Mouse (Mus musculus): ENCODE results near the gene Ifnl2. TPM values are rescaled to one million over a fixed set of nuclear protein-coding genes. Genes with fewer than 3 reads are reported as not detected.

The Ifnl2 gene
- polyA plus RNA-seq, 1 experiment from 2014 or later = not detected

- Histone ChIP-seq H3K27me3 (ENCODE audit: insufficient read depth, low read length) (0 out of 2 replicates have a peak, but pooled peaks cover 2% of the 10 kb centered on the region), H3K4me2 (replicated peaks; ENCODE audit: low read depth, low read length) (no peak overlapping the region), H3K4me3 (ENCODE audit: low read length) (no peak overlapping the region), H3K27ac (ENCODE audit: low read length) (no peak overlapping the region), H3K4me1 (ENCODE audit: insufficient read depth, low read length) (no peaks in the 10 kb centered on the region; the same call in 1 of the 2 replicates), H3K9ac (replicated peaks; ENCODE audit: low read length) (no peak overlapping the region), H3K36me3 (ENCODE audit: insufficient read depth, low read length) (no peaks in the 10 kb centered on the region), H3K9me3 (ENCODE audit: low read length) (no peaks in the 10 kb centered on the region)
- 86% methylated on average over 6 of the region's 6 CpGs for WGBS
- no peak for ATAC-seq (ENCODE audit: low FRiP score, low TSS enrichment)
These were observed 34.1 kb downstream of the Ifnl2 start for GRCm38 (mm10) chr7:28476191-28476590.

DNA sequence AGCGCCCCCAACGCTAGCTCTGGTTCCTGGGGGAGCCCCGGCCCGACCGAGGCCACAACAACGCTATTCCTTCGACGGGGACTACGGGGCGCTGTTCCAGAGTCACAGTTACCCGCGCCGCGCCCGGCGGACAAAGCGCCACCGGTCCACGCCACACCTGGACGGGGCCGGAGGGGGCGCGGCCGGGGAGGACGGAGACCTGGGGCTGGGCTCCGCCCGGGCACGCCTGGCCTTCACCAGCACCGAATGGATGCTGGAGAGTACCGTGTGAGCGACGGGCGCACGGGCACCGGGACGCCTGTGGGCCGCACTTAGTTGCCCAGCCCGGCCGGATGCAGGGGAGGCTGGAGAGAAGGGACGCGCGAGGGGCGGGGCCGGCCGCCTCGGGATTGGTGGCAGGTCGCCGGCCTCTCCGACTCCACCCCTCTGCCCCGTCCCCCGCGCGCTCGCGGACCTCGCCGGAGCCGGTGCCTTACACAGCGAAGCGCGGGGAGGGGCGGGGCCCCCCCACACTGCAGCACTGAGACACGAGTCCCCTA, 43.0 kb downstream of the Ifnl2 start:
- Histone ChIP-seq H3K27ac (ENCODE audit: low read length) (no peak overlapping the region), H3K36me3 (ENCODE audit: insufficient read depth, low read length) (no peaks in the 10 kb centered on the region), H3K4me2 (replicated peaks; ENCODE audit: low read depth, low read length) (peak overlapping the region; percentile 94), H3K9me3 (ENCODE audit: low read length) (no peaks in the 10 kb centered on the region), H3K9ac (replicated peaks; ENCODE audit: low read length) (peak overlapping the region; percentile 76), H3K4me3 (ENCODE audit: low read length) (peak overlapping the region; percentile 60), H3K4me1 (ENCODE audit: insufficient read depth, low read length) (peaks cover 15% of the 10 kb centered on the region; the same call in 1 of the 2 replicates), H3K27me3 (ENCODE audit: insufficient read depth, low read length) (peaks cover 4% of the 10 kb centered on the region; the same call in 1 of the 2 replicates)
- WGBS = under 1% methylated on average over 60 of the region's 63 CpGs
- peak; percentile 83 for ATAC-seq (ENCODE audit: low FRiP score, low TSS enrichment)

GRCm38 (mm10) chr7:28466721-28467212, 43.5 kb downstream of the Ifnl2 start:
- Histone ChIP-seq H3K27ac (ENCODE audit: low read length) (no peak overlapping the region), H3K9me3 (ENCODE audit: low read length) (no peaks in the 10 kb centered on the region), H3K4me1 (ENCODE audit: insufficient read depth, low read length) (peaks cover 15% of the 10 kb centered on the region; the same call in 1 of the 2 replicates), H3K27me3 (ENCODE audit: insufficient read depth, low read length) (peaks cover 4% of the 10 kb centered on the region; the same call in 1 of the 2 replicates), H3K36me3 (ENCODE audit: insufficient read depth, low read length) (no peaks in the 10 kb centered on the region), H3K4me2 (replicated peaks; ENCODE audit: low read depth, low read length) (peak overlapping the region; percentile 94), H3K9ac (replicated peaks; ENCODE audit: low read length) (peak overlapping the region; percentile 76), H3K4me3 (ENCODE audit: low read length) (peak overlapping the region; percentile 60)
- ATAC-seq (ENCODE audit: low FRiP score, low TSS enrichment) = peak; percentile 36; the same call in 1 of the 2 replicates
- WGBS = 15% methylated on average over 40 of the region's 40 CpGs

DNA sequence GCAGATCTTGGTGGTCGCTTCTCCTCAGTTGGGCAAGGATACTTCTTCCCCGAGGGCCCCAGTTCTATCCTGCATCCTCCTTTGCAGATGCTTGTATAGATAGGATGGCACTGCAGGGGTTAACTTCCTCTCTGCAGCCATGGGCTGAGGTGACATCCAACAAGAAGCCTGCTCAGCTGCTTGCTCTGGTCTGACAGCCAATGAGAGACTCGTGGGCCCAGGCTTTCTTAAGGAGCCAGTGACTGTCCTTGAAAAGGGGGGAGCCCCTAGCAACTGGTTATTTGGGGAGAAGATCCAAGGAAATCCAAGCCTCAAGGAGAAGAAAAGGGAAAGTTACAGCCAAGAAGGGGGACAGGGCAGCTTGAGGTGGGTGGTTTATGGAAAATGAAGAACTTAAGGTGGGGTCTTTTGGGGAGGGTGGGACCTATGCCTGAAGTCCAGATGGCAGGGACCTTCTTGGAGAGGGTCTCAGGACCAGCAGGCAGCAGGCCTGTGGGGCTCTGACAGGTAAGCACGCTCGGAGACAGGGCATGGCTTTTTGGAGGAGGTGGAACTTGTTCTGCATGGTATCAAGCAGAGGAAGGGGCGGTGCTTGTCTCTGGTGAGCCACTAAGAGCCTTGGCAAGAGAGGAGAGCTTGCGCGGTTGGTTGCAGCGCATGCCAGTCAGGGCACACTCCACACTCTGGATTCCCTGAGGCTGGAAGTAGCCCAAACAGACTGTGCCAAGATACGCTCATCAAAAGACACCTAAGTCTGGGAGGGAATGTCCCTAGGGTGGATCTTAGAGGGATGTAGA, 45.6 kb downstream of the Ifnl2 start:
- H3K4me2 ChIP-seq (replicated peaks; ENCODE audit: low read depth, low read length) = peak overlapping the region; percentile 14
- peak; percentile 71; the same call in 1 of the 2 replicates for ATAC-seq (ENCODE audit: low FRiP score, low TSS enrichment)
- no peaks in the 10 kb centered on the region for H3K9me3 ChIP-seq (ENCODE audit: low read length)
- H3K9ac ChIP-seq (replicated peaks; ENCODE audit: low read length) = no peak overlapping the region
- WGBS = 62% methylated on average over 10 of the region's 10 CpGs
- peaks cover 15% of the 10 kb centered on the region; the same call in 1 of the 2 replicates for H3K4me1 ChIP-seq (ENCODE audit: insufficient read depth, low read length)
- H3K27me3 ChIP-seq (ENCODE audit: insufficient read depth, low read length) = peaks cover 4% of the 10 kb centered on the region; the same call in 1 of the 2 replicates
- H3K27ac ChIP-seq (ENCODE audit: low read length) = peak overlapping the region; percentile 36; the same call in 1 of the 2 replicates
- peaks cover 17% of the 10 kb centered on the region for H3K36me3 ChIP-seq (ENCODE audit: insufficient read depth, low read length)
- no peak overlapping the region; the same call in 1 of the 2 replicates for H3K4me3 ChIP-seq (ENCODE audit: low read length)

DNA sequence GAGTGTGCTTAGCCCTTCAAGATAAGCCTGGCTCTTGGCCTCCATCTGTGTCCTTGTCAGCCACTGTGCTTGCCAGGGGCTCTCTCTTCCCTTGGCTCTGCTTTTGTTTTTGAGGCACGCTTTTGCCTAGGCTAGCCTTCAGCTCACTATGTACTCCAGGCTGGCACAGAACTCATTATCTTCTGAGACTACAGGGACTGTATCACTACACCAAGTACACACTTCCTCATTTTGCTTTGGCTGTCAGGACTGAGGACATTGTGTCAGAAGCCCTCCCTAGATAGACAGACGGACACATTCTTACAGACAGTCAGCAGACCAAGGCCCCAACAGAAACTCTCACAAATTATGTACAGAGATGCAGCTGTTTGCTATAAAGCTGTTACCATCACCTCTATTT, 47.5 kb downstream of the Ifnl2 start:
- H3K9ac ChIP-seq (replicated peaks; ENCODE audit: low read length) = no peak overlapping the region
- H3K9me3 ChIP-seq (ENCODE audit: low read length) = no peaks in the 10 kb centered on the region
- WGBS = 85% methylated on average over 2 of the region's 2 CpGs
- H3K27ac ChIP-seq (ENCODE audit: low read length) = no peak overlapping the region
- H3K4me3 ChIP-seq (ENCODE audit: low read length) = no peak overlapping the region
- H3K36me3 ChIP-seq (ENCODE audit: insufficient read depth, low read length) = peaks cover 31% of the 10 kb centered on the region
- peaks cover 13% of the 10 kb centered on the region; the same call in 1 of the 2 replicates for H3K4me1 ChIP-seq (ENCODE audit: insufficient read depth, low read length)
- peaks cover 4% of the 10 kb centered on the region; the same call in 1 of the 2 replicates for H3K27me3 ChIP-seq (ENCODE audit: insufficient read depth, low read length)
- no peak for ATAC-seq (ENCODE audit: low FRiP score, low TSS enrichment)
- no peak overlapping the region for H3K4me2 ChIP-seq (replicated peaks; ENCODE audit: low read depth, low read length)

GRCm38 (mm10) chr7:28460361-28460760, 49.9 kb downstream of the Ifnl2 start:
- no peak overlapping the region for H3K9ac ChIP-seq (replicated peaks; ENCODE audit: low read length)
- peaks cover 32% of the 10 kb centered on the region for H3K36me3 ChIP-seq (ENCODE audit: insufficient read depth, low read length)
- H3K9me3 ChIP-seq (ENCODE audit: low read length) = no peaks in the 10 kb centered on the region
- H3K4me3 ChIP-seq (ENCODE audit: low read length) = no peak overlapping the region
- no peaks in the 10 kb centered on the region for H3K27me3 ChIP-seq (ENCODE audit: insufficient read depth, low read length)
- no peak overlapping the region for H3K4me2 ChIP-seq (replicated peaks; ENCODE audit: low read depth, low read length)
- ATAC-seq (ENCODE audit: low FRiP score, low TSS enrichment) = no peak
- H3K27ac ChIP-seq (ENCODE audit: low read length) = no peak overlapping the region
- WGBS = 94% methylated on average over 5 of the region's 5 CpGs
- H3K4me1 ChIP-seq (ENCODE audit: insufficient read depth, low read length) = no peaks in the 10 kb centered on the region

Other genes with a start within 250 kb of the Ifnl2 start
- gene Eid2, start 242.6 kb downstream of the Ifnl2 start, polyA plus RNA-seq (2015; fragmentation: Nextera tagmentation; extraction: Ambion mirVana) = 0.85 and 1.2 TPM in 2 replicates
- 9.2 and 9.9 TPM in 2 replicates for gene Eid2b, start 232.7 kb downstream of the Ifnl2 start, polyA plus RNA-seq (2015; fragmentation: Nextera tagmentation; extraction: Ambion mirVana)
- 0.41 and 0.74 TPM in 2 replicates for gene Selenov, start 219.3 kb downstream of the Ifnl2 start, polyA plus RNA-seq (2015; fragmentation: Nextera tagmentation; extraction: Ambion mirVana)
- 0.50 and 0.68 TPM in 2 replicates for gene Dll3, start 208.2 kb downstream of the Ifnl2 start, polyA plus RNA-seq (2015; fragmentation: Nextera tagmentation; extraction: Ambion mirVana)
- gene Timm50, start 198.4 kb downstream of the Ifnl2 start, polyA plus RNA-seq (2015; fragmentation: Nextera tagmentation; extraction: Ambion mirVana) = 162 and 169 TPM in 2 replicates
- 106 and 109 TPM in 2 replicates for gene Supt5, start 171.7 kb downstream of the Ifnl2 start, polyA plus RNA-seq (2015; fragmentation: Nextera tagmentation; extraction: Ambion mirVana)
- 840 and 918 TPM in 2 replicates for gene Rps16, start 159.8 kb downstream of the Ifnl2 start, polyA plus RNA-seq (2015; fragmentation: Nextera tagmentation; extraction: Ambion mirVana)
- 69.1 and 83.3 TPM in 2 replicates for gene Plekhg2, start 137.9 kb downstream of the Ifnl2 start, polyA plus RNA-seq (2015; fragmentation: Nextera tagmentation; extraction: Ambion mirVana)
- gene Zfp36, start 130.2 kb downstream of the Ifnl2 start, polyA plus RNA-seq (2015; fragmentation: Nextera tagmentation; extraction: Ambion mirVana) = 16.1 and 18.4 TPM in 2 replicates
- gene Med29, start 117.7 kb downstream of the Ifnl2 start, polyA plus RNA-seq (2015; fragmentation: Nextera tagmentation; extraction: Ambion mirVana) = 52.9 and 55.9 TPM in 2 replicates
- 97.4 and 108 TPM in 2 replicates for gene Paf1, start 117.5 kb downstream of the Ifnl2 start, polyA plus RNA-seq (2015; fragmentation: Nextera tagmentation; extraction: Ambion mirVana)
- gene Gmfg, start 73.0 kb downstream of the Ifnl2 start, polyA plus RNA-seq (2015; fragmentation: Nextera tagmentation; extraction: Ambion mirVana) = 13.6 and 15.5 TPM in 2 replicates
- gene Lrfn1, start 58.5 kb downstream of the Ifnl2 start, polyA plus RNA-seq (2015; fragmentation: Nextera tagmentation; extraction: Ambion mirVana) = 2.2 and 2.8 TPM in 2 replicates
- not detected in 2 replicates for gene Ifnl3, start 12.4 kb upstream of the Ifnl2 start, polyA plus RNA-seq (2015; fragmentation: Nextera tagmentation; extraction: Ambion mirVana)
- gene Sycn, start 30.4 kb upstream of the Ifnl2 start, polyA plus RNA-seq (2015; fragmentation: Nextera tagmentation; extraction: Ambion mirVana) = not detected in 2 replicates
- 0.18 TPM in 1 of 2 replicates, not detected in the other for gene Nccrp1, start 36.8 kb upstream of the Ifnl2 start, polyA plus RNA-seq (2015; fragmentation: Nextera tagmentation; extraction: Ambion mirVana)
- 16.7 and 20.7 TPM in 2 replicates for gene Samd4b, start 87.7 kb upstream of the Ifnl2 start, polyA plus RNA-seq (2015; fragmentation: Nextera tagmentation; extraction: Ambion mirVana)
- gene Pak4, start 87.7 kb upstream of the Ifnl2 start, polyA plus RNA-seq (2015; fragmentation: Nextera tagmentation; extraction: Ambion mirVana) = 78.4 and 79.6 TPM in 2 replicates
- gene Acp7, start 120.9 kb upstream of the Ifnl2 start, polyA plus RNA-seq (2015; fragmentation: Nextera tagmentation; extraction: Ambion mirVana) = not detected in 2 replicates
- 7.0 and 7.2 TPM in 2 replicates for gene Fbxo27, start 182.4 kb upstream of the Ifnl2 start, polyA plus RNA-seq (2015; fragmentation: Nextera tagmentation; extraction: Ambion mirVana)
- 9.4 and 9.9 TPM in 2 replicates for gene Fbxo17, start 206.3 kb upstream of the Ifnl2 start, polyA plus RNA-seq (2015; fragmentation: Nextera tagmentation; extraction: Ambion mirVana)
- 141 and 143 TPM in 2 replicates for gene Mrps12, start 231.4 kb upstream of the Ifnl2 start, polyA plus RNA-seq (2015; fragmentation: Nextera tagmentation; extraction: Ambion mirVana)
- gene Sars2, start 231.5 kb upstream of the Ifnl2 start, polyA plus RNA-seq (2015; fragmentation: Nextera tagmentation; extraction: Ambion mirVana) = 32.8 and 34.2 TPM in 2 replicates
- not detected in 2 replicates for gene Ccer2, start 245.7 kb upstream of the Ifnl2 start, polyA plus RNA-seq (2015; fragmentation: Nextera tagmentation; extraction: Ambion mirVana)

All from kidney, embryonic 16.5 days (tissue).